Mouse (Mus musculus): ENCODE measurements around the gene Ndufs1. TPM values are rescaled to one million over a fixed set of nuclear protein-coding genes. Genes with fewer than 3 reads are reported as not detected.
A peak's percentile ranks its signal among the peaks of the same experiment; 100 is the strongest.

Gene Ndufs1
- total RNA-seq, 2 experiments from 2014 or later: 146 to 157 TPM

GRCm38 (mm10) chr1:63113274-63114135 is 63.1 kb downstream of the Ndufs1 start:
- H3K27ac ChIP-seq: peak overlapping the region; percentile 95
- DNase-seq (ENCODE audit: extremely low spot score in 1 of 2, low spot score in 2 of 2): peak; percentile 39 to 54
- peak overlapping the region; percentile 93 for H3K4me3 ChIP-seq
- intact Hi-C loops (cut with DNase I): loop anchor here (2.0 kb wide), 1 partner anchor 61 kb away; no protein-coding TSS in a partner anchor
- TF ChIP-seq CTCF (IDR thresholded peaks at IDR 0.05): no peak

GRCm38 (mm10) chr1:63112865-63113261 is 63.8 kb downstream of the Ndufs1 start:
- H3K27ac ChIP-seq: peak overlapping the region; percentile 95
- TF ChIP-seq CTCF (IDR thresholded peaks at IDR 0.05): no peak
- intact Hi-C loops (cut with DNase I): no loop called here
- peak in 1 of 2 experiments; percentile 25 for DNase-seq (ENCODE audit: extremely low spot score in 1 of 2, low spot score in 2 of 2)
- peak overlapping the region; percentile 93 for H3K4me3 ChIP-seq

GRCm38 (mm10) chr1:63112151-63112864 is 64.3 kb downstream of the Ndufs1 start:
- Histone ChIP-seq H3K27ac (peak overlapping the region; percentile 95; the same call in 1 of the 2 replicates), H3K4me3 (peak overlapping the region; percentile 93)
- intact Hi-C loops (cut with DNase I): no loop called here
- no peak for DNase-seq (ENCODE audit: extremely low spot score in 1 of 2, low spot score in 2 of 2)
- no peak for TF ChIP-seq CTCF (IDR thresholded peaks at IDR 0.05)

GRCm38 (mm10) chr1:63110536-63111285 is 65.9 kb downstream of the Ndufs1 start:
- Histone ChIP-seq H3K4me3 (no peak overlapping the region), H3K27ac (no peak overlapping the region)
- peak; percentile 35 for TF ChIP-seq CTCF (IDR thresholded peaks at IDR 0.05)
- intact Hi-C loops (cut with DNase I): no loop called here
- no peak for DNase-seq (ENCODE audit: extremely low spot score in 1 of 2, low spot score in 2 of 2)

GRCm38 (mm10) chr1:63107614-63108327 is 68.9 kb downstream of the Ndufs1 start:
- intact Hi-C loops (cut with DNase I): no loop called here
- DNase-seq (ENCODE audit: extremely low spot score in 1 of 2, low spot score in 2 of 2): no peak
- Histone ChIP-seq H3K27ac (no peak overlapping the region), H3K4me3 (no peak overlapping the region)
- no peak for TF ChIP-seq CTCF (IDR thresholded peaks at IDR 0.05)

GRCm38 (mm10) chr1:63102758-63103451 is 73.7 kb downstream of the Ndufs1 start:
- intact Hi-C loops (cut with DNase I): no loop called here
- DNase-seq (ENCODE audit: extremely low spot score in 1 of 2, low spot score in 2 of 2): no peak
- TF ChIP-seq CTCF (IDR thresholded peaks at IDR 0.05): no peak
- no peak overlapping the region for H3K27ac ChIP-seq
- no peak overlapping the region for H3K4me3 ChIP-seq

- Histone ChIP-seq H3K4me3 (no peak overlapping the region), H3K27ac (no peak overlapping the region)
- intact Hi-C loops (cut with DNase I): no loop called here
- DNase-seq (ENCODE audit: extremely low spot score in 1 of 2, low spot score in 2 of 2): no peak
- TF ChIP-seq CTCF (IDR thresholded peaks at IDR 0.05): no peak
These were observed 76.4 kb downstream of the Ndufs1 start for GRCm38 (mm10) chr1:63100196-63100595.

GRCm38 (mm10) chr1:63098831-63099230 is 77.8 kb downstream of the Ndufs1 start:
- intact Hi-C loops (cut with DNase I): no loop called here

GRCm38 (mm10) chr1:63096071-63096470 is 80.6 kb downstream of the Ndufs1 start:
- Histone ChIP-seq H3K27ac (no peak overlapping the region), H3K4me3 (no peak overlapping the region)
- no peak for DNase-seq (ENCODE audit: extremely low spot score in 1 of 2, low spot score in 2 of 2)
- intact Hi-C loops (cut with DNase I): no loop called here
- TF ChIP-seq CTCF (IDR thresholded peaks at IDR 0.05): no peak

More at GRCm38 (mm10) chr1:63098831-63099230, 77.8 kb downstream of the Ndufs1 start:
- H3K4me3 ChIP-seq: no peak overlapping the region
- H3K27ac ChIP-seq: no peak overlapping the region
- no peak for TF ChIP-seq CTCF (IDR thresholded peaks at IDR 0.05)
- DNase-seq (ENCODE audit: extremely low spot score in 1 of 2, low spot score in 2 of 2): no peak

Small RNAs within 50 kb of the gene (microRNA-seq; reads per million reads assigned to microRNA genes)
- gene Gm24557 (0 reads per million in 2 experiments), gene Gm27512 (0 reads per million in 2 experiments)

Other genes starting within 250 kb of the Ndufs1 start
- gene Ino80d, start 62.2 kb downstream of the Ndufs1 start, total RNA-seq (2021): 10 to 100 TPM; 32.9 to 34.8 TPM
- gene Eef1b2, start within 50 bp of the Ndufs1 start, total RNA-seq (2021): 100 to 1,000 TPM; 327 to 339 TPM
- gene Gpr1, start 37.7 kb upstream of the Ndufs1 start, total RNA-seq (2021): under 1 TPM; 0.58 to 0.81 TPM
- 10 to 100 TPM; 18.2 to 32.6 TPM for gene Zdbf2, start 96.4 kb upstream of the Ndufs1 start, total RNA-seq (2021)